Mouse (Mus musculus): ENCODE data around the gene Iqcg. TPM values are rescaled to one million over a fixed set of nuclear protein-coding genes. Genes with fewer than 3 reads are reported as not detected.

Iqcg gene
- not detected for total RNA-seq (2023)

GRCm38 (mm10) chr16:33056095-33056785 lies at the start of gene Iqcg, which contains the start of gene Rpl35a:
TSS of gene Iqcg (minus strand) at chr16:33056218.
TSS of gene Rpl35a (plus strand) at chr16:33056453.

GRCm38 (mm10) chr16:33062024-33062681 lies 6.1 kb upstream of the Iqcg start, which contains the start of gene Lmln:
TSS of gene Lmln (plus strand) at chr16:33062521.

Other genes with a start within 250 kb of the Iqcg start
- not detected for gene Smbd1, start 245.7 kb downstream of the Iqcg start, total RNA-seq (2023)
- gene Fyttd1, start 178.7 kb downstream of the Iqcg start, total RNA-seq (2023) = 10 to 100 TPM; 17.8 to 19.0 TPM
- 10 to 100 TPM; 19.2 to 21.7 TPM for gene Rubcn, start 178.5 kb downstream of the Iqcg start, total RNA-seq (2023)
- 10 to 100 TPM; 27.8 to 41.8 TPM for gene Lrch3, start 142.1 kb downstream of the Iqcg start, total RNA-seq (2023)
- gene Rpl35a, start 235 bp upstream of the Iqcg start, total RNA-seq (2023) = 100 to 1,000 TPM; 381 to 384 TPM
- gene Lmln, start 6.3 kb upstream of the Iqcg start, total RNA-seq (2023) = 1 to 10 TPM; 7.6 to 7.9 TPM
- 10 to 100 TPM; 32.7 to 34.7 TPM for gene Osbpl11, start 128.9 kb upstream of the Iqcg start, total RNA-seq (2023)
- 10 to 100 TPM; 40.7 to 45.2 TPM for gene Snx4, start 195.2 kb upstream of the Iqcg start, total RNA-seq (2023)

Data from neutrophil, adult 83 days (primary cell).